Mouse (Mus musculus): ENCODE results near the gene Meis2.

Gene Meis2

DNA sequence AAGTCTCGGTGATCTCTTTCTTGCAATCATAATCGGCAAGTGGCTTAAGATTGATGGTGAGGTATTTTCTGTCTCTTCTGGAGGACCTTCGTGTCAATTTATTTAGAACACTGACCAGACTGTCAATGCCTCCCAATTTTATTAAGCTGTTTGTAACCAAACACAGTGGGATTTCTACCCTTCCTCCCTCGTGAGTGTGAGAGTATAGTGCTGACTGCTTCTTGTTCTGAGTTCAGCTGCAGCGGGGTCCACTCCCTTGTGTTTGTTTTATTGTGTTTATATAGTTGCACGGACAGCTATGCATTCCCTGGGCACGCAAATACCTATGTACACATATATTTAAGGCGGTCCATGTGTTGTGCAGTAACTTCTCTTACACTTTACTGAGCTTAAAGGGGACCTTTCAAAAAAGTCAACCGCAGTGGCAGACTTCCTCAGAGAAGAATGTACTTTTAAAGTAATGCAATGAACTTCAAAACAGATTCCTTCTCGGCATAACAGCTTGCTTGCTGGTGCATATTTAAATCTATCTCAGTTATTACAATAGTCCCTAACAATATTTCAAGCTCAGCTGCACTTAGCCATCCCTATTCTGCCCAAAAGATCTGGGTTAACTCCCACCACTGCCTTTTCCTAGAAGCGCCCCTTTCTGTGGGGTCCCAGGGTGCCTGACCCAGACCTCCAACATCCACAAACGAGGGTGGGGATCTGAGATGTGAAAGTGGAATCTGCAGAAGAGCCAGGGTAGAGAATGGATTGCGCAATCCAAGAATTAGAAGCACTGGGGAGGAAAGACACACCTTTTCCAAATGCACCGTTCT, 211.4 kb downstream of the Meis2 start:
- no peak for DNase-seq

DNA sequence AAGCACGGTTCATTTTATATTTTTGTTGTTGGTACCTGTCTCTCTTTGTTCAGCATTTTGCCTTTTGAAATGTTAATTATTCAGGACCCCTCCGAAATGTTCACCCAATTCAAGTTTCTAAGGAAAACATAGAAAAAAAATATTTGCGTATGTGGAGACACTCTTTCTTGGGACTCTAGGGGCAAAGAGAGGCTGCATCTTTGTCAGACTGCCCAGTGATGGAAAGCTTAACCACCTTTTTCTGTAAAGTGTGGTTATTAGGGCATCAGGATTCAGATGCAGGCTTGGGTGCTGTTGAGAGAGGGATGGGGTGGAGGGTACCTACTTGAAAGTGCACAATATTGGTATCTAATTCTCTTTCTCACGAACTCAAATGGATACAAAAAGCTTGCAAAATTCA, 212.4 kb downstream of the Meis2 start:
- DNase-seq, result no peak

DNA sequence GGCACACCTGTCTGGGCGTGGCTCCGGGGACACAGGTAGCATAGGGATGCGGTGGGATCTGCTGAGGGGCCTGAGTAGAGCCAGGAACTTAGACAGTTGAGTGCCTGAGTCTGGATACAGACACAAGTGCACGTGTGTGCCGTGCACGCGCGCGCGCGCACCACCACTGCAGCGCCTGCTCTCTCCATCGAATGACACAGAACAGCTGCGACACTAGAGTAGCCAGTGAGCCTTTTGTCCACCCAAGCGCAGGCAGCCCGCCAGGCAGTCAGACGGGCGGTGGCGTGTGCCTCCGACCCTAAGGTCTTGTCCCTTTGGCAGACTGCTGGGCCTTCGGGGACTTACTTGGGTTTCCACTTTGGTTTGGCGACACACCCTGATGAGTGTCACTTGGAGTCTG, 213.0 kb downstream of the Meis2 start:
- DNase-seq, result no peak

DNA sequence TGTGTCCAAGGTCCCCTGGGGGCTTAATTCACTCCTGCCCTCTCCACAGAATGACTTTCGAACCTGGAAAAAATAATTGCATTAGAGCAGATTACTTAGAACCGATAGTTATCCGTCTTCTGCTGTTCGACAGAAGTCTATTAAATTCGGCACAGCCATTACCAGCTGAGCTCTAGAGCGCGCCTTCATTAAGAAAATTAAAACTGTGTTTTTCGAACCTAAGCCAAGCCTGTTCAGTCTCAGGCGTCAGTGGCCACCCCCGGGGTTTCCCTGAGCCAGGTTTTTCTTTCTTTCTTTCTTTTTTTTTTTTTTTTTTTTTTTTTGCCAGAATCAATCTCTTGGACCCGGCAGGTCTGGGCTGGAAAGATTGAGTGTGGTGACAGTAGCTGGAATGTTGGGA, 213.5 kb downstream of the Meis2 start:
- no peak for DNase-seq

DNA sequence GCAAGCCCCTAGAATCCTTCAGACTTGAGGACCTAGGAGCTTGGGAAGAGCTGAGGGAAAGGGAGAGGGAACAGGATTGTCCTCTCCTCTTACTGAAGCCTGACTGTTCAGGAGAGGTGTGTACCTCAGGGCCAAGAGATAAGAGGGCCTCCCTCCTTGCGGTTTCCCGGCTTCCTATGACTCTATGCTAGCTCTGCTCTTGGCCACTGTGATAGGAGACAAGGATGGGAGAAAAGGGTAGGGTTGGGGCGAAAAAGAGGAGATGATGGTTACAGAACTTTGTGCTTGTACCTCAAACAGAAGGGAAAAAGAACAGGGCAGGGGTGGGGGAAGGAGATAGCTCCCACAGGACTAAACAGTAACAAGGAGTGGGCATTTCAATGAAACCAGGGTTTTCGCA, 214.7 kb downstream of the Meis2 start:
- no peak for DNase-seq

DNA sequence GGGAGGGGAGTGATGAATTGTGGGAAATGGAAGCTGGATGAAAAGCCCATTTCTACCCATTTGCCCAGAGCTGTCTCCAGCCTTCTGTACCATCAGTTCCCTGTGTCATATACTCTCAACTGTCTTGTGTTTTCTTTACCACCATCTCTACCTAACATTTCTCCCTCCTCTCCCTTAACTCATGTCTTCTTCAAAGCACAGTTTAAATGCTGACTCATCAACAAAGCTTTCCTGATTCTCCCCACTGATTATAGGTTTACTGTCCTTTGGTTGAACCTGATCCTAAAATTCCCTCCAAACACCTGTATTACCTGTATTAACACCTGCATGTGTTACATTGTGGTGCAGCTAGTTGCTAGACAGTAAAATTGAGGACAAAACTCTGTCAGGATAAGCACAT, 222.8 kb downstream of the Meis2 start:
- DNase-seq, result no peak

DNA sequence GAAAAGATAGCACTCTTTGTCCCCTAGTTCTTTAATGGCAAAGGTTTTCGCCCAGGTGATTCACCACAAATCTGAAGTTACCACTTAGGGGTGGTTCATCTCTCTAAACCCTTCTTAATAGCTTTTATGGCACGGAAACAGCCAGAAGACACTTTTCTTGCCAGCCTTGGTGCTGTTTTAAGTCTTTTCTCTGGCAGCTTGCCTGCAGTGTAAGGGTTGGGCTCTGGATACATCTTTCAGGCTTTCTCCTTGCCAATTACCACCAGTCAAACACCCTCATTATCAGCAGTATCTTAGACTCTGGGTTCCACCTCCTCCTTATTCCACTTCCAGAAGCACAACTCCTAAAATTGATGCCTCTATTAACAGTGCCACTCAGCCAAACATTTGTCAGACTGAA, 229.6 kb downstream of the Meis2 start:
- no peak for DNase-seq

DNA sequence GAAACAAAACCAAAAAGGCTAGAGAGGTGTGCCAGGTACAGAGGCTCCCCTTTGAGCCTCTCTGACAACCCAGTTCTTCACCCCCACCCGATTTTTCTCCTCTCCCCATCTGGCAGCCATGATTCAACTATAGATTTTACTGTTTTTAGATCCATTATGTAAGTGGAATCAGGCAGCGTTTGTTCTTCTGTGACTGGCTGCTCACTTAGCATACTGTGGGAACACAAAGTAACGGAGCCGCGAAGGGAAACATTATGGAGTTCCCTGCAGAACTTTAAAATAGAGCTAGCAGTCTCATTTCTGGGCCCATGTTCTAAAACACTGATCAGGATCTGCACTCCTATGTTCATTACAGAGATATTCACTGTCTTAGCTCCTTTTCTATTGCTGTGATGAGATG, 243.3 kb downstream of the Meis2 start:
- DNase-seq, result no peak

DNA sequence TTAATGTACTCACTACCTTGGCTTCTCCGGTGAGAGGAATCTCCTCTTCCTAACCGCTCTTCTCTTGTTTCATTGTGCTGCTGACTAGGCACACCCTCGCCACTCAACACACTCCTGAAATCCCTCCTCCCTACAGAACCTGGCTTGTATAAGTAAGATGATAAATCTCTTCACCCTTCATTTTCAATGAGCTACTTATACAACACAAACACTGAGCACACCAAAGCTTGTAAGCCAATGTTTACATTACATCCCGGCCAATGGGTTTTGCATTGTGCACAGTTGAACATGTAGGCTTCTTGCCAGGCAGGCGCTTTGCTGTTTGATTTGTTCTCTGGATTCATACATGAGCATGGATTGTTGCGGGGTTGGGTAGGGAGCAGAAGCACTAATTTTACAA, 247.7 kb downstream of the Meis2 start:
- no peak for DNase-seq

DNA sequence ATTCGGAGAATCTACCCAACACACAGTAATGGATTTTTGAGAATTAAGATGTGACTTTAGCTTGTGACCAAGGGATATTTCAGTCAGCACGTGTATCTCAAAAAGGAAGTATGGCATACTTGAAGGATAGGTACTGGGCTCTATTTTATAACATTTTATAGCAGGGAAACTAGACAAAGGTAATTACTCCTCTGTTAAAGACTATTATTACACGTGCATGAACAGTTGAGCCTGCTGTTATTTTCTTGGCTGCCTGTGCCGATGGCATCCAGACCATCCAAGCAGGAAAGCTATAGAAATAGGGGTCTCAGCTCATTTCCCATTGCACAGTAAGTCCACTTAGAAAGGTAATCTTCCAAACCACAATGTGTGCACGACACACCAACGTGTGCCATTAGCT, 251.9 kb downstream of the Meis2 start:
- DNase-seq, result no peak

DNA sequence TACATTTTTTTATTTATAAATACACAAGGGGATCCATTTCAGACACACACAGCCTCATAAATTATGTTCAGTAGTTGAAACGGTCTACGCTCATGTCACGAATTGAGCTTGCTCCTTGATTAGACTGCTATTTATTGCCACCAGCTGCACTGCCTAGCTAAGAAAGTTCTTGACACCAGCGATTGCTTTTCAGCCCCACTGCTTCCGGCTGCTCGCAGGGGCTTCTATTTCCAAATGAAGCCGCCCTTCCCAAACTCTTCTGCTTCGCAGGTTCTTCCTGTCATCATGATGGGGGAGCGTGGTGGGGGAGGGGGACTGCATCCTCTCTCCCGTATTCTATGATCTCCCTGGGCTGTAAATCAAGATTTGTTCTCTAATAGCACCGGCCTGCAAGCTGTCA, 252.3 kb downstream of the Meis2 start:
- no peak for DNase-seq
